Mouse (Mus musculus): ENCODE results near the gene Ccdc89.

DNA sequence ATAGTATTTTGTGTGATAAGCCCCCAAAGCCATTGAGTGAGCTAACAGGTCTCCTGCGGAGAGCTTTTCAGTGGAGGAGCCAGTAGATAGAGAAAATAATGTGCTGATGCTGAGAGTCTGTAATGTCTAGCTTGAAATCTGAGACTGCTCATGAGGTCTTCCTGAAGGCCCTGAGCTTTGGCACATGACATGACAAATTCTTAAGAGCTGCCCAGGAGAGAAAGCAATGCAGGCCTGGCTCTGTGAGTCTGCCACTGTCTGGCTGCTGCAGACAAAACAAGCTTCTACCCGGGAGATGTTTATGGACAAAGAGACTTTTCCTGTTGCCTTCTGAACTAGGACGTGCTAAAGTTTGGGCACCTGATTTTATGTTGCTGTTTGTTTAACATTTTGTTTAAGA, 36.6 kb upstream of the Ccdc89 start:
- TF ChIP-seq CTCF (IDR thresholded peaks at IDR 0.05; ENCODE audit: insufficient read depth, low read length) (no peak), POLR2A (IDR thresholded peaks at IDR 0.05; ENCODE audit: borderline replicate concordance, extremely low read depth, low read depth, low read length) (no peak)
